Mouse (Mus musculus) liver, adult (tissue): ENCODE measurements around the gene Fbxo40.

ENCODE experiments used
- GATA4 ChIP-seq: IDR thresholded peaks from 2 replicates; pipeline ENCODE4 v1.6.1; 2014; ENCODE audit warnings: mild to moderate bottlenecking, low read length; ENCODE audit not compliant: insufficient replicate concordance

Fbxo40 gene

DNA sequence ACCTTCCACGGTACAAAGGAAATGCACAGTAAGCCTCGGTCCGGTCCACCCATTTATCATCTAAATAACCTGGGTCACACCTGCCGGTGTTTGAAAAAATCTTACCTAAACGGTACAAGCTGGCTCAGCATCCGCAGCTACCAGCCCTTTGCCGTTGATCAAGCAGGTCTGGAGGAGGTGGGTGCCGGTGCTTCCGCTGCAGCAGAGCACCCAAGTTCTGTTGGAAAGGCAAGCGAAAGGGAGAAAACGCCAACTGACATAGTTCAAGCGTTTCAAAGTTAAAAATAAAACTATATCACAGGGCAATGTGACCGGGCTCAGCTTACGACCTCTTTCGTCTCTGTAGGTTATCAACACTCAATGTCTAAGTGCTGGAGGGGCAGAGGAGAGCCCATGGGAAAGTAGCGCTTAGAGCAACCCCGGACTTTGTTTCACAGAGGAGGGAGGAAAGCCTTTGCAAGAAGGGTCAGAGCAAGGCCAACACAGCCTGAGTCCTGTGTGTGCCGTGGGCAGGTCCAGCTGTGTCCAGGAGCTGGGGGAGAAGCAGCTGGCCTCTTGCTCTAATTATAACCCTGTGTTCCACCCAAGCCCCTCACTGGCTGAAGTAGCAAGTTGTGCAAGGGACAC lies at the start of gene Fbxo40:
Fbxo40 (minus strand) TSS at position 469 of the 627 bp plus-strand sequence.
- TF ChIP-seq GATA4, result no peak

DNA sequence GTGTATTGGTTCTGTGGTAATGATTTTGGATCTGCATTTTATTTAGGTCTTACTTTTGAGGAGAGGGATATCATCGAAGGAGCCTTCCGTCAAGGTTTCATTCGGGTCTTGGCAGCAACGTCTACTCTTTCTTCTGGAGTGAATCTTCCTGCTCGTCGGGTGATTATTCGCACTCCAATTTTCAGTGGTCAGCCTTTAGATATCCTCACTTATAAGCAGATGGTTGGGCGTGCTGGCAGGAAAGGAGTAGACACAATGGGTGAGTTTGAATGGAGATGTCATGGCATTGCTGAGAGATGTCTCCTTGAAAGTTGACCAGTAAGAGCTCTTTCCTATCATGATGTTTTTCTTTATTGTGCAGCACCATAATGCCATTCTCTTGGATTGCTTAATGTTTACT lies 44.5 kb upstream of the Fbxo40 start:
- TF ChIP-seq GATA4, result no peak

GRCm38 (mm10) chr16:37031996-37032395 lies 41.7 kb upstream of the Fbxo40 start:
- no peak for TF ChIP-seq GATA4

- TF ChIP-seq GATA4, result no peak
These were observed 37.3 kb upstream of the Fbxo40 start for GRCm38 (mm10) chr16:37027581-37027980.

DNA sequence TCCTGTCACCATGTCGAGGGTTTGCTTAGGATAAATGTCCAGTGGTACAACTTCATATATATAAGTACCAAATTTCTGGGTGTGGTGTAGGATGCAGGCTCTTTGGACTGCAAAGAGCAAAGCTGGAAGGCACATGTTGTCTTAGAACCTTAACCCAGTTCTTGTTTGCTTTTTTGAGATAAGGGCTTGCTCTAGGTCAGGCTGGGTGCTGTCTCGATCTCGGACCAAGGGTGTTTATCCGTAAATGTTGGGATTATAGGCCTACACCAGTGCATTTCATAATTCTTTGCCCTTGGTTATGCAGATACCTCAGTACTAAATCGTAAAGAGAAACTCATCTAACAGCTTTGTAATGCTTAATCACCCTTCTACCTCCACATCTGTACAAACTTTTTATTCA lies 22.1 kb upstream of the Fbxo40 start:
- no peak for TF ChIP-seq GATA4

GRCm38 (mm10) chr16:37011922-37012289 lies 21.6 kb upstream of the Fbxo40 start:
- no peak for TF ChIP-seq GATA4

GRCm38 (mm10) chr16:37011061-37011921 lies 21.0 kb upstream of the Fbxo40 start, which contains the start of gene Polq:
Polq (plus strand) TSS chr16:37011786.
- TF ChIP-seq GATA4, result peak; percentile 91; the same call in 1 of the 2 replicates

- no peak for TF ChIP-seq GATA4
These were observed 20.1 kb upstream of the Fbxo40 start for GRCm38 (mm10) chr16:37010370-37010769.

GRCm38 (mm10) chr16:37009262-37009661 lies 19.0 kb upstream of the Fbxo40 start:
- no peak for TF ChIP-seq GATA4

- TF ChIP-seq GATA4, result no peak
These were observed 9.2 kb upstream of the Fbxo40 start for GRCm38 (mm10) chr16:36999366-36999972.

GRCm38 (mm10) chr16:36997650-36998049 lies 7.4 kb upstream of the Fbxo40 start:
- no peak for TF ChIP-seq GATA4

- TF ChIP-seq GATA4, result no peak
These were observed 774 bp downstream of the Fbxo40 start for GRCm38 (mm10) chr16:36989493-36989892.

GRCm38 (mm10) chr16:36988066-36988465 lies 2.2 kb downstream of the Fbxo40 start:
- TF ChIP-seq GATA4, result no peak

- TF ChIP-seq GATA4, result no peak
These were observed 2.9 kb downstream of the Fbxo40 start for GRCm38 (mm10) chr16:36987399-36987798.

GRCm38 (mm10) chr16:36985636-36986042 lies 4.6 kb downstream of the Fbxo40 start:
- no peak for TF ChIP-seq GATA4

DNA sequence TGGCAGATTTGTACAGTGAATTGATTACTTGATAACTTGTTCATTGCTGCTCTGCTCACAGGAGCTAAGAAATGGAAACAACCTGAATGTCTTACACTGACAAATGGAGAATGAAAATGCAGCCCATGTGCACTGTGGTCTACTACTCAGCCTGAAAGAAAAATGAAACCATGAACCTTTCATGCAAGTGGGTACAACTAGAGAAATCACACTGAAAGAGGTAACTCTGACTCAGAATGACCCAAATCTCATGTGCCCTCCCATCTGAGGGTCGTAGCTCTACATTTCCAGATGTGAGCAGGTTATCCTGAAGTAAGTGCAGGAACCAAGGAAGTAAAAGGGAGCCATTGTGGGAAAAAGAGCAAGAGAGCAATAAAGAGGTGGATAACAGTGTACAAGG lies 6.5 kb downstream of the Fbxo40 start:
- TF ChIP-seq GATA4, result no peak
